Mouse (Mus musculus): ENCODE data around the gene Gm15517. TPM values are rescaled to one million over a fixed set of nuclear protein-coding genes. Genes with fewer than 3 reads are reported as not detected.

Gm15517 gene
- polyA plus RNA-seq, 1 experiment, result not detected

DNA sequence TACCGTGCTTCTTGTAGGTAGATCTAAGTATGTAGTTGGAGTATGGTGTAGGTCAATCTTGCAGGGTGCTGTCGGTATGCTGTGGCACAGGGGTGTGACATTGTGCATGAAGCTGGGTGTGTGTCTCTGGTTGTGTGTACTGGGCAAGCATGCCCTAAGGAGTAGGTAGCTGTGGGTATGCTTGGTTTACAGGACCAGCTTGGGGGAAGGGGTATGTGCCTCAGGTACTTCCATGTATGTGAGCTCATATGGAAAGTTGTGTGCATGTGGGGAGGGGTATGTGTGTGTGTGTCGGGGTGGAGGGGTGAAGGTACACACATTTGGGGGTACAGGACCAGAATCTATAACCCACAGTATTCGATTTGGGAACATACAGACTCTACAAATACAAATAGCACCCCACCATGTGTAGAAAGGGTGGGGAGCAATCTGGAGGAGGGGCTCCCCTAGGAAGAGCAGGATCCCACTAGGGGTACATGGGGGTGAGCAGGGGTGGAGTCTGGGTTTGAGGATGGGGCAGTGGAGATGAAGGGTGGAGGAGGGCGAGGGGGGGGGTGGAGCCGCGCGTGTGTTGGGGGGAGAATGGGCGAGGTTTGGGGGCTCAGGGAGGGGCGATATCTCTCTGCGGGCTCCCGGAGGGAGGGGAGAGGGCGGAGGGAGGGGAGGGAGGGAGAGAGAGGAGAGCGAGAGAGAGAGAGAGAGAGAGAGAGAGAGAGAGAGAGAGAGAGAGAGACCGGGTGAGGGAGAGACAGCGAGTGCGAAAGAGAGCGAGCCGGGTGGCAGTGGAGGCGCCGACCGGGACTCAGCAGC lies 48.4 kb downstream of the Gm15517 start, which contains the start of gene Shank1:
Gene Shank1, plus strand, starts transcription at position 779 of the 810 bp plus-strand sequence.
- Histone ChIP-seq H3K9me3 (replicated peaks; ENCODE audit: control insufficient read depth, insufficient read depth, low read length, poor library complexity, severe bottlenecking) (no peaks in the 10 kb centered on the region), H3K27me3 (ENCODE audit: control insufficient read depth, insufficient read depth, low read length, poor library complexity, severe bottlenecking) (no peaks in the 10 kb centered on the region), H3K36me3 (ENCODE audit: control insufficient read depth, insufficient read depth, low read length, poor library complexity, severe bottlenecking) (no peaks in the 10 kb centered on the region), H3K27ac (ENCODE audit: insufficient read depth, low read length) (no peak within 1 kb of the TSS), H3K9ac (ENCODE audit: low read depth, poor library complexity, severe bottlenecking) (peak within 1 kb of the TSS; percentile 68), H3K4me1 (ENCODE audit: control insufficient read depth, insufficient read depth, low read length) (no peaks in the 10 kb centered on the region), H3K4me3 (ENCODE audit: low read depth, low read length) (peak within 1 kb of the TSS; percentile 95)
- no peak for TF ChIP-seq POLR2A (IDR thresholded peaks at IDR 0.05; ENCODE audit: insufficient read depth, low read length)
- TF ChIP-seq EP300 (IDR thresholded peaks at IDR 0.05; ENCODE audit: insufficient read depth, low read depth, low read length), result no peak
- no peak for TF ChIP-seq CTCF (IDR thresholded peaks at IDR 0.05; ENCODE audit: low read depth, low read length)

GRCm38 (mm10) chr7:44310285-44310877 lies 49.1 kb downstream of the Gm15517 start:
- Histone ChIP-seq H3K27me3 (ENCODE audit: control insufficient read depth, insufficient read depth, low read length, poor library complexity, severe bottlenecking) (no peaks in the 10 kb centered on the region), H3K9me3 (replicated peaks; ENCODE audit: control insufficient read depth, insufficient read depth, low read length, poor library complexity, severe bottlenecking) (no peaks in the 10 kb centered on the region), H3K9ac (ENCODE audit: low read depth, poor library complexity, severe bottlenecking) (peak overlapping the region; percentile 68), H3K4me1 (ENCODE audit: control insufficient read depth, insufficient read depth, low read length) (no peaks in the 10 kb centered on the region), H3K27ac (ENCODE audit: insufficient read depth, low read length) (no peak overlapping the region), H3K36me3 (ENCODE audit: control insufficient read depth, insufficient read depth, low read length, poor library complexity, severe bottlenecking) (no peaks in the 10 kb centered on the region), H3K4me3 (ENCODE audit: low read depth, low read length) (peak overlapping the region; percentile 95)
- TF ChIP-seq EP300 (IDR thresholded peaks at IDR 0.05; ENCODE audit: insufficient read depth, low read depth, low read length) (no peak), POLR2A (IDR thresholded peaks at IDR 0.05; ENCODE audit: insufficient read depth, low read length) (no peak), CTCF (IDR thresholded peaks at IDR 0.05; ENCODE audit: low read depth, low read length) (no peak)

DNA sequence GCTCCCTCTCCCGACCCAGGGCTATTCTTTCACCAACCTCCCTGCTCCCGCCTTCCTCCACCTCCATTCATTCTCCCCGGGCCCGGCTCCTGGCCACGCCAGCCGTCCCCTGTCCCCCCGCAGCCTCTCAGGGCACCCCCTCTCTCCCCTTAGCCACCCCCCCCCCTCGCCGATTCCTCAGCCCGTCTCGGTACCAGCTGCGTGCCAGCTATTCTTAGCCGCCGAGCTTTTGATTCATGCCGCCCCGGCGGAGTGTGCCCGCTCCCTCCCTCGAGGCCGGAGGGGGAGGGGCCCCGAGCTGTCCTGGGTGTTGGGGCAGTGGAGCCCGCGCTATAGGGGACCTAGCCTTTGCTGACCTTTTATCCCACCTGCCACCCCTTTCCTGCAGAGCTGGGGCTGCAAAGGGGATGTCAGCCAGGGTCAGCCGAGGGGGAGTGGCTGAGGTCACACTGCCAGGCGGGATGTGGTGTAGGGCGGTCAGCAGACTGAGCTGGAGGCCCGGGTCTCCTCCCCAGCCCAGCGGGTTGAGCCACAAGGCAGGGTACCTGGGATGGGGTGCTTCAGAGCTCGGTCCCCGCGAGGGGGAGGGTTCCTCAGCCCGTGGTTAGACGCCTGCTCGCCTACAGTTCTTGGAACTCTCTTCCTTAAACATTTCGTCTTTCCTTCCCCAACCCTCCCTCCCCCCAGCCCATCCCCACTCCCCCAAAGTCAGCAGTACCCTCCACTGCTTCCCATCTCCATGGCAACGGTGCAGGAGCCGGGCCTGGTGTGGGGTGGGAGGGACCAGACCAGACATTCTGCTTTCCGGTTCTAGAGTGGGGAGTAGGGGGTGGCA lies 49.8 kb downstream of the Gm15517 start:
- peak overlapping the region; percentile 95 for H3K4me3 ChIP-seq (ENCODE audit: low read depth, low read length)
- no peaks in the 10 kb centered on the region for H3K9me3 ChIP-seq (replicated peaks; ENCODE audit: control insufficient read depth, insufficient read depth, low read length, poor library complexity, severe bottlenecking)
- H3K27me3 ChIP-seq (ENCODE audit: control insufficient read depth, insufficient read depth, low read length, poor library complexity, severe bottlenecking), result no peaks in the 10 kb centered on the region
- H3K36me3 ChIP-seq (ENCODE audit: control insufficient read depth, insufficient read depth, low read length, poor library complexity, severe bottlenecking), result no peaks in the 10 kb centered on the region
- H3K9ac ChIP-seq (ENCODE audit: low read depth, poor library complexity, severe bottlenecking), result peak overlapping the region; percentile 68
- no peaks in the 10 kb centered on the region for H3K4me1 ChIP-seq (ENCODE audit: control insufficient read depth, insufficient read depth, low read length)
- no peak for TF ChIP-seq EP300 (IDR thresholded peaks at IDR 0.05; ENCODE audit: insufficient read depth, low read depth, low read length)
- TF ChIP-seq CTCF (IDR thresholded peaks at IDR 0.05; ENCODE audit: low read depth, low read length), result no peak
- no peak for TF ChIP-seq POLR2A (IDR thresholded peaks at IDR 0.05; ENCODE audit: insufficient read depth, low read length)
- no peak overlapping the region for H3K27ac ChIP-seq (ENCODE audit: insufficient read depth, low read length)

Other genes with a start within 250 kb of the Gm15517 start
- not detected in 2 replicates for gene Klk1b26, start 249.3 kb upstream of the Gm15517 start, polyA plus RNA-seq (2011; ENCODE audit: insufficient read depth, insufficient read length, low read depth, missing spikeins)
- not detected in 2 replicates for gene Klk1b27, start 209.2 kb upstream of the Gm15517 start, polyA plus RNA-seq (2011; ENCODE audit: insufficient read depth, insufficient read length, low read depth, missing spikeins)
- not detected in 2 replicates for gene Klk1b21, start 159.1 kb upstream of the Gm15517 start, polyA plus RNA-seq (2011; ENCODE audit: insufficient read depth, insufficient read length, low read depth, missing spikeins)
- gene Klk1b22, start 148.8 kb upstream of the Gm15517 start, polyA plus RNA-seq (2011; ENCODE audit: insufficient read depth, insufficient read length, low read depth, missing spikeins), result not detected in 2 replicates
- gene Klk1b16, start 124.7 kb upstream of the Gm15517 start, polyA plus RNA-seq (2011; ENCODE audit: insufficient read depth, insufficient read length, low read depth, missing spikeins), result not detected in 2 replicates
- not detected in 2 replicates for gene Klk1b24, start 73.2 kb upstream of the Gm15517 start, polyA plus RNA-seq (2011; ENCODE audit: insufficient read depth, insufficient read length, low read depth, missing spikeins)
- gene Klk1b3, start 63.3 kb upstream of the Gm15517 start, polyA plus RNA-seq (2011; ENCODE audit: insufficient read depth, insufficient read length, low read depth, missing spikeins), result not detected in 2 replicates
- gene Klk1b4, start 54.0 kb upstream of the Gm15517 start, polyA plus RNA-seq (2011; ENCODE audit: insufficient read depth, insufficient read length, low read depth, missing spikeins), result not detected in 2 replicates
- not detected in 2 replicates for gene Klk1b5, start 45.5 kb upstream of the Gm15517 start, polyA plus RNA-seq (2011; ENCODE audit: insufficient read depth, insufficient read length, low read depth, missing spikeins)
- gene Klk1, start 36.1 kb upstream of the Gm15517 start, polyA plus RNA-seq (2011; ENCODE audit: insufficient read depth, insufficient read length, low read depth, missing spikeins), result 1.3 and 1.8 TPM in 2 replicates
- not detected in 2 replicates for gene Gm36864, start 25.3 kb upstream of the Gm15517 start, polyA plus RNA-seq (2011; ENCODE audit: insufficient read depth, insufficient read length, low read depth, missing spikeins)
- gene 1700028J19Rik, start 14.8 kb upstream of the Gm15517 start, polyA plus RNA-seq (2011; ENCODE audit: insufficient read depth, insufficient read length, low read depth, missing spikeins), result 0.65 and 1.3 TPM in 2 replicates
- gene 2410002F23Rik, start 14.7 kb upstream of the Gm15517 start, polyA plus RNA-seq (2011; ENCODE audit: insufficient read depth, insufficient read length, low read depth, missing spikeins), result 76.7 and 89.3 TPM in 2 replicates
- not detected in 2 replicates for gene Acp4, start 4.1 kb upstream of the Gm15517 start, polyA plus RNA-seq (2011; ENCODE audit: insufficient read depth, insufficient read length, low read depth, missing spikeins)
- gene Clec11a, start 45.5 kb downstream of the Gm15517 start, polyA plus RNA-seq (2011; ENCODE audit: insufficient read depth, insufficient read length, low read depth, missing spikeins), result 0.75 and 0.87 TPM in 2 replicates
- 2.5 and 3.4 TPM in 2 replicates for gene Shank1, start 48.8 kb downstream of the Gm15517 start, polyA plus RNA-seq (2011; ENCODE audit: insufficient read depth, insufficient read length, low read depth, missing spikeins)
- gene Syt3, start 122.7 kb downstream of the Gm15517 start, polyA plus RNA-seq (2011; ENCODE audit: insufficient read depth, insufficient read length, low read depth, missing spikeins), result 1.8 and 1.9 TPM in 2 replicates
- gene 1700008O03Rik, start 124.4 kb downstream of the Gm15517 start, polyA plus RNA-seq (2011; ENCODE audit: insufficient read depth, insufficient read length, low read depth, missing spikeins), result 7.7 and 8.3 TPM in 2 replicates
- gene Lrrc4b, start 167.6 kb downstream of the Gm15517 start, polyA plus RNA-seq (2011; ENCODE audit: insufficient read depth, insufficient read length, low read depth, missing spikeins), result not detected in 2 replicates
- gene Aspdh, start 203.9 kb downstream of the Gm15517 start, polyA plus RNA-seq (2011; ENCODE audit: insufficient read depth, insufficient read length, low read depth, missing spikeins), result not detected in 2 replicates
- gene Josd2, start 206.5 kb downstream of the Gm15517 start, polyA plus RNA-seq (2011; ENCODE audit: insufficient read depth, insufficient read length, low read depth, missing spikeins), result 9.7 and 12.3 TPM in 2 replicates
- 67.7 and 75.3 TPM in 2 replicates for gene Emc10, start 235.1 kb downstream of the Gm15517 start, polyA plus RNA-seq (2011; ENCODE audit: insufficient read depth, insufficient read length, low read depth, missing spikeins)
- 5.6 and 7.4 TPM in 2 replicates for gene Fam71e1, start 235.1 kb downstream of the Gm15517 start, polyA plus RNA-seq (2011; ENCODE audit: insufficient read depth, insufficient read length, low read depth, missing spikeins)